Mouse (Mus musculus) G1E (cell line): ENCODE measurements around the gene Col4a5.

ENCODE experiments used
- CTCF ChIP-seq: IDR thresholded peaks from 2 replicates; pipeline ENCODE4 v1.5.1; 2012; ENCODE audit warnings: low read depth, low read length, inconsistent platforms, mixed read lengths
- POLR2AphosphoS5 ChIP-seq: IDR thresholded peaks from 2 replicates; pipeline ENCODE4 v1.6.1; 2012; ENCODE audit warnings: low read depth, low read length, inconsistent platforms; ENCODE audit not compliant: insufficient replicate concordance

GRCm38 (mm10) chrX:141533447-141533846, 58.3 kb downstream of the Col4a5 start:
- no peak for TF ChIP-seq CTCF
- no peak for TF ChIP-seq POLR2AphosphoS5
